Mouse (Mus musculus): Measurements from ENCODE around the gene Ulk4. TPM values are rescaled to one million over a fixed set of nuclear protein-coding genes. Genes with fewer than 3 reads are reported as not detected.

The Ulk4 gene
- polyA plus RNA-seq, 1 experiment from 2014 or later = 101 TPM

DNA sequence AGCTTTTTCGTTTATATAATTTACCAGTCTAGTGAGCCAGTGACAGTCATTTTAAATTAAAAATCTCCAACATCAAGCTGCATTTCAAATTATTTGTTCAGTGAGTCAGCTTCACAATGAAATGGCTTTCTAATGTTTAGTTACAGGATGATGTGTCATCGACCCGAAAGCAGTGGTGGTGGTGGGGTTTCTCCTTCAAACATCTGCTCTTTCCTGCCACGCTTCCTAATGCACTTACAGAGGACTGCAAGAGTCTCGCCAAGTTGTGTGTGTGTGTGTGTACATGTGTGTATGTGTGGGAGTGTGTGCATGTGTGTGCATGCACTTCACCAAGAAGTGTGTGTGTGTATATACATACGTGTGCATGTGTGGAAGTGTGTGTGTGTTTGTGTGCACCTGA lies 144.4 kb downstream of the Ulk4 start:
- Histone ChIP-seq H3K27ac (ENCODE audit: low read depth, low read length) (no peak overlapping the region), H3K4me3 (ENCODE audit: low read depth, low read length) (no peak overlapping the region), H3K9me3 (replicated peaks; ENCODE audit: control insufficient read depth, low read length) (no peaks in the 10 kb centered on the region), H3K9ac (ENCODE audit: low read depth, low read length) (no peak overlapping the region), H3K4me1 (ENCODE audit: control insufficient read depth, insufficient read depth, low read length) (no peaks in the 10 kb centered on the region), H3K4me2 (no peak overlapping the region), H3K27me3 (ENCODE audit: control insufficient read depth, insufficient read depth, low read length) (no peaks in the 10 kb centered on the region), H3K36me3 (ENCODE audit: control insufficient read depth, insufficient read depth, low read length) (no peaks in the 10 kb centered on the region)
- 72% methylated on average over 6 of the region's 6 CpGs for WGBS (ENCODE audit: insufficient replicate concordance)
- no peak for ATAC-seq (replicated peaks; ENCODE audit: insufficient number of reproducible peaks, low FRiP score, low TSS enrichment)

DNA sequence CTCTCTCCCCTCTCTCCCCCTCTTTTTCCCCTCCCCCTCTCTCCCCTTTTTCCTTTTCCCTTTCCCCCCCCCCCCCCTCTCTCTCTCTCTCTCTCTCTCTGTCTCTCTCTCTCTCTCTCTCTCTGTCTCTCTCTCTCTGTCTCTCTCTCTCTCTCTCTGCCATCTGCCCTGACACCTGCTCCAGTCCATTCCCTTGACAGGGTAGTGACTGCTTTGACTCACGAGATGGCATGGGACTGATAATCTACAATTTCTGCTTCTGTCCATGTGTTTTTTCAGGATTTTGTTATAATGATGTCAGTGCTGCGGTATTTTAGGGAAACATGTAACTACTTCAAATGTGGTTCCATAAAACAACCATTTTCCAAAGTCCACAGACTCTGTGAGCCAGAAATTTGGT lies 147.5 kb downstream of the Ulk4 start:
- no peaks in the 10 kb centered on the region for H3K4me1 ChIP-seq (ENCODE audit: control insufficient read depth, insufficient read depth, low read length)
- H3K9ac ChIP-seq (ENCODE audit: low read depth, low read length) = no peak overlapping the region
- H3K36me3 ChIP-seq (ENCODE audit: control insufficient read depth, insufficient read depth, low read length) = no peaks in the 10 kb centered on the region
- H3K27ac ChIP-seq (ENCODE audit: low read depth, low read length) = no peak overlapping the region
- no peak overlapping the region for H3K4me3 ChIP-seq (ENCODE audit: low read depth, low read length)
- H3K4me2 ChIP-seq = no peak overlapping the region
- H3K27me3 ChIP-seq (ENCODE audit: control insufficient read depth, insufficient read depth, low read length) = no peaks in the 10 kb centered on the region
- no peaks in the 10 kb centered on the region for H3K9me3 ChIP-seq (replicated peaks; ENCODE audit: control insufficient read depth, low read length)
- WGBS (ENCODE audit: insufficient replicate concordance) = 71% methylated on average over 2 of the region's 2 CpGs
- ATAC-seq (replicated peaks; ENCODE audit: insufficient number of reproducible peaks, low FRiP score, low TSS enrichment) = no peak

DNA sequence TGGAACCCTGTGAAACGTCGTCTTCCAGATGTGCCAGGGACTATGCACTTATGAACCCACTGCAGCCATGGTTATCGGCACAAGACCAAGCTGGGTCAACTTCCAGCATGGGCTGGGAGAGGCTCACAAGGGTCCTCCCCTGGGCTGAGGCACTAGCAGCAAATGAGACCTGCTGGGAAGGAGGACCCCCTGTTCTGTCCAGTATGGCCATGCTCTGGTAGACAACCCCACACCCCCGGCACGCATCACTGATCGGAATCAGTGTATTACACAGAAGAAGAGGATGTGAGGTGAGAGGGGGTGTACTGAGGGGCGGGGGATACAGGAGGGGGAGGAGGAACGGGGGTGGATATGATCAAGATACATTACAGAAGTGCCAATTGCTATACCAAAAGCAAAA lies 148.1 kb downstream of the Ulk4 start:
- Histone ChIP-seq H3K9ac (ENCODE audit: low read depth, low read length) (no peak overlapping the region), H3K9me3 (replicated peaks; ENCODE audit: control insufficient read depth, low read length) (no peaks in the 10 kb centered on the region), H3K4me3 (ENCODE audit: low read depth, low read length) (no peak overlapping the region), H3K36me3 (ENCODE audit: control insufficient read depth, insufficient read depth, low read length) (no peaks in the 10 kb centered on the region), H3K27me3 (ENCODE audit: control insufficient read depth, insufficient read depth, low read length) (no peaks in the 10 kb centered on the region), H3K27ac (ENCODE audit: low read depth, low read length) (no peak overlapping the region), H3K4me2 (no peak overlapping the region), H3K4me1 (ENCODE audit: control insufficient read depth, insufficient read depth, low read length) (no peaks in the 10 kb centered on the region)
- no peak for ATAC-seq (replicated peaks; ENCODE audit: insufficient number of reproducible peaks, low FRiP score, low TSS enrichment)
- 83% methylated on average over 8 of the region's 8 CpGs for whole genome bisulfite sequencing (ENCODE audit: insufficient replicate concordance)

GRCm38 (mm10) chr9:121127025-121127424 lies 150.0 kb downstream of the Ulk4 start:
- H3K9ac ChIP-seq (ENCODE audit: low read depth, low read length) = no peak overlapping the region
- peaks cover 4% of the 10 kb centered on the region for H3K4me1 ChIP-seq (ENCODE audit: control insufficient read depth, insufficient read depth, low read length)
- H3K27me3 ChIP-seq (ENCODE audit: control insufficient read depth, insufficient read depth, low read length) = no peaks in the 10 kb centered on the region
- H3K4me3 ChIP-seq (ENCODE audit: low read depth, low read length) = no peak overlapping the region
- ATAC-seq (replicated peaks; ENCODE audit: insufficient number of reproducible peaks, low FRiP score, low TSS enrichment) = no peak
- no peak overlapping the region for H3K4me2 ChIP-seq
- H3K9me3 ChIP-seq (replicated peaks; ENCODE audit: control insufficient read depth, low read length) = no peaks in the 10 kb centered on the region
- no peak overlapping the region for H3K27ac ChIP-seq (ENCODE audit: low read depth, low read length)
- no peaks in the 10 kb centered on the region for H3K36me3 ChIP-seq (ENCODE audit: control insufficient read depth, insufficient read depth, low read length)
- 80% methylated on average over 2 of the region's 2 CpGs for WGBS (ENCODE audit: insufficient replicate concordance)

GRCm38 (mm10) chr9:121124705-121125104 lies 152.3 kb downstream of the Ulk4 start:
- Histone ChIP-seq H3K4me3 (ENCODE audit: low read depth, low read length) (no peak overlapping the region), H3K27ac (ENCODE audit: low read depth, low read length) (no peak overlapping the region), H3K9ac (ENCODE audit: low read depth, low read length) (no peak overlapping the region), H3K36me3 (ENCODE audit: control insufficient read depth, insufficient read depth, low read length) (no peaks in the 10 kb centered on the region), H3K4me2 (no peak overlapping the region), H3K27me3 (ENCODE audit: control insufficient read depth, insufficient read depth, low read length) (no peaks in the 10 kb centered on the region), H3K4me1 (ENCODE audit: control insufficient read depth, insufficient read depth, low read length) (peaks cover 4% of the 10 kb centered on the region), H3K9me3 (replicated peaks; ENCODE audit: control insufficient read depth, low read length) (no peaks in the 10 kb centered on the region)
- 79% methylated on average over 8 of the region's 8 CpGs for WGBS (ENCODE audit: insufficient replicate concordance)
- ATAC-seq (replicated peaks; ENCODE audit: insufficient number of reproducible peaks, low FRiP score, low TSS enrichment) = no peak

- ATAC-seq (replicated peaks; ENCODE audit: insufficient number of reproducible peaks, low FRiP score, low TSS enrichment) = no peak
- Histone ChIP-seq H3K4me3 (ENCODE audit: low read depth, low read length) (no peak overlapping the region), H3K4me1 (ENCODE audit: control insufficient read depth, insufficient read depth, low read length) (peaks cover 4% of the 10 kb centered on the region), H3K27me3 (ENCODE audit: control insufficient read depth, insufficient read depth, low read length) (no peaks in the 10 kb centered on the region), H3K36me3 (ENCODE audit: control insufficient read depth, insufficient read depth, low read length) (no peaks in the 10 kb centered on the region), H3K4me2 (no peak overlapping the region), H3K27ac (ENCODE audit: low read depth, low read length) (no peak overlapping the region), H3K9me3 (replicated peaks; ENCODE audit: control insufficient read depth, low read length) (no peaks in the 10 kb centered on the region), H3K9ac (ENCODE audit: low read depth, low read length) (no peak overlapping the region)
- WGBS (ENCODE audit: insufficient replicate concordance) = 53% methylated on average over 5 of the region's 5 CpGs
Observed at GRCm38 (mm10) chr9:121122039-121122438, 155.0 kb downstream of the Ulk4 start.

DNA sequence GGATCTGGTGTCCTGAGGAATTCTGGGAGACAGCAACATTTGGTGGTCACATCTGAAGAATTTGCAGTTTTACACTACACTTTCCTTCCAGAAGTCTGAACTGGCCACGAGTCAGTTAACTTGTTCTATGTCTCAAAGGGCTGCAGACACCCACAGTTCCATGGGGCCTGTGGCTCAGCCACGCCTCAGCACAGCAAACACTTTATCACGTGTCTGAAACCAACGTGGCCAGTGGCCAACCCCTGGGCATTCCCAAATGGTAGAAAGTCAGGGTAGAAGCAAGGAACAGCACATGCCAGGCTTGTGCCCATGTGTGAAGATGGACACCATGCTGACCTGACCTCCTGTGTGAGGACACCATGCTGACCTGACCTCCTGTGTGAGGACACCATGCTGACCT lies 159.1 kb downstream of the Ulk4 start:
- no peaks in the 10 kb centered on the region for H3K27me3 ChIP-seq (ENCODE audit: control insufficient read depth, insufficient read depth, low read length)
- H3K27ac ChIP-seq (ENCODE audit: low read depth, low read length) = no peak overlapping the region
- 74% methylated on average over 4 of the region's 4 CpGs for WGBS (ENCODE audit: insufficient replicate concordance)
- H3K9me3 ChIP-seq (replicated peaks; ENCODE audit: control insufficient read depth, low read length) = no peaks in the 10 kb centered on the region
- H3K4me3 ChIP-seq (ENCODE audit: low read depth, low read length) = no peak overlapping the region
- no peak overlapping the region for H3K9ac ChIP-seq (ENCODE audit: low read depth, low read length)
- H3K36me3 ChIP-seq (ENCODE audit: control insufficient read depth, insufficient read depth, low read length) = no peaks in the 10 kb centered on the region
- no peak for ATAC-seq (replicated peaks; ENCODE audit: insufficient number of reproducible peaks, low FRiP score, low TSS enrichment)
- peaks cover 4% of the 10 kb centered on the region for H3K4me1 ChIP-seq (ENCODE audit: control insufficient read depth, insufficient read depth, low read length)
- no peak overlapping the region for H3K4me2 ChIP-seq

DNA sequence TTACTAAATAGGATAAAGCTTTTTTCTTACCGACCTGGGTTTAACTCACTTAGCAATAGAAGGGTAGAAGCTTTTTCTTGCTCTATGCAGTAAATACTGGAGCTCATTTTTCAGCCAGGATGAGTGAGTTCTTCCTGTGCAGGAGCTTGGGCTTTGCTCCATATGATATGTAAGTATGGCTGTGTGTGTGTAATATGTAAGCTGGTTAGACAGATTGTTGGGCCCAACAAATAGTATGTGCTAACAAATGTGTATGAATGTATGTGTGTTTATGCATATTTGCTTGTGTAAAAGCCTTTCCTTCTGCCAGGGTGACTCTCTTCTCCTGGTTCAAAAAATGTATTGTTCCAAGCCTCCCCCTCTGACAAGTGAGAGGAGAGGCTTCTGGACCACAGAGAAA lies 164.9 kb downstream of the Ulk4 start:
- H3K4me1 ChIP-seq (ENCODE audit: control insufficient read depth, insufficient read depth, low read length) = no peaks in the 10 kb centered on the region
- H3K27me3 ChIP-seq (ENCODE audit: control insufficient read depth, insufficient read depth, low read length) = peaks cover 6% of the 10 kb centered on the region
- no peak overlapping the region for H3K27ac ChIP-seq (ENCODE audit: low read depth, low read length)
- H3K36me3 ChIP-seq (ENCODE audit: control insufficient read depth, insufficient read depth, low read length) = no peaks in the 10 kb centered on the region
- H3K4me3 ChIP-seq (ENCODE audit: low read depth, low read length) = no peak overlapping the region
- no peaks in the 10 kb centered on the region for H3K9me3 ChIP-seq (replicated peaks; ENCODE audit: control insufficient read depth, low read length)
- ATAC-seq (replicated peaks; ENCODE audit: insufficient number of reproducible peaks, low FRiP score, low TSS enrichment) = no peak
- no peak overlapping the region for H3K9ac ChIP-seq (ENCODE audit: low read depth, low read length)
- no peak overlapping the region for H3K4me2 ChIP-seq
- WGBS (ENCODE audit: insufficient replicate concordance) = 53% methylated on average over 1 of the region's 1 CpGs

DNA sequence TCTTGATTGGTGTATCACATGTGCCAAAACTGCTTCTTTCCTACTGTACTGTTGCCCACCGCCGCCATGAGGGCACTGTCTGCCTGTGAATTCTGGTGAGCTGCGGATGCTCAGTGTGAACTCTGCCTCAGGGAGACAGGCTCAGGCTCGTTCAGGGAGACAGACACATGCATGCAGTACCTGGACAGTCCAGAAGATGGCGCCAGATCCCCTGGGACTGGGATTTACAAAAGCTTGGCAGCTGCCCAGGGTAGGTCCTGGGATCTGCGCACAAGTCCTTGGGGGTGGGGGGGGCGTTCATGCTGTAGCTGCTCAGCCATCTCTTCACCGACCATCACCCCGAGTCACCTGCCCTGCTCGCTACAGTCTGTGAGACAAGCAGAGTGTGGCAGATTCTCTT lies 168.9 kb downstream of the Ulk4 start:
- no peak overlapping the region for H3K27ac ChIP-seq (ENCODE audit: low read depth, low read length)
- ATAC-seq (replicated peaks; ENCODE audit: insufficient number of reproducible peaks, low FRiP score, low TSS enrichment) = no peak
- H3K4me1 ChIP-seq (ENCODE audit: control insufficient read depth, insufficient read depth, low read length) = no peaks in the 10 kb centered on the region
- H3K27me3 ChIP-seq (ENCODE audit: control insufficient read depth, insufficient read depth, low read length) = peaks cover 6% of the 10 kb centered on the region
- H3K36me3 ChIP-seq (ENCODE audit: control insufficient read depth, insufficient read depth, low read length) = no peaks in the 10 kb centered on the region
- H3K4me2 ChIP-seq = no peak overlapping the region
- WGBS (ENCODE audit: insufficient replicate concordance) = 16% methylated on average over 10 of the region's 10 CpGs
- no peak overlapping the region for H3K9ac ChIP-seq (ENCODE audit: low read depth, low read length)
- H3K9me3 ChIP-seq (replicated peaks; ENCODE audit: control insufficient read depth, low read length) = no peaks in the 10 kb centered on the region
- no peak overlapping the region for H3K4me3 ChIP-seq (ENCODE audit: low read depth, low read length)

Data from heart, embryonic 11.5 days (tissue).